Mouse (Mus musculus) thymus, adult 2 months (tissue): ENCODE data around the gene Nfat5. TPM values are rescaled to one million over a fixed set of nuclear protein-coding genes. Genes with fewer than 3 reads are reported as not detected.

ENCODE experiments used
- DNase-seq: peaks from one replicate; pipeline ENCODE4 v3.0.0; 2021
- H3K27ac ChIP-seq: fragments of 200-500 bp; 2 replicates; pipeline ENCODE4 v1.5.1; 2012; ENCODE audit warnings: low read length, control low read depth; ENCODE audit not compliant: control insufficient read depth, insufficient read depth
- H3K27me3 ChIP-seq: fragments of 200-500 bp; 2 replicates; pipeline ENCODE4 v1.6.1; 2012; ENCODE audit warnings: mild to moderate bottlenecking, low read length, moderate library complexity, mixed read lengths; ENCODE audit not compliant: control insufficient read depth, insufficient read depth
- H3K36me3 ChIP-seq: fragments of 200-500 bp; 2 replicates; pipeline ENCODE4 v1.6.1; 2012; ENCODE audit warnings: mild to moderate bottlenecking, low read length, moderate library complexity; ENCODE audit not compliant: control insufficient read depth, insufficient read depth
- H3K4me1 ChIP-seq: fragments of 200-500 bp; replicated peaks from 2 replicates; pipeline ENCODE4 v1.6.1; 2012; ENCODE audit warnings: low read length; ENCODE audit not compliant: control insufficient read depth, insufficient read depth
- H3K4me3 ChIP-seq: fragments of 200-500 bp; 2 replicates; pipeline ENCODE4 v1.5.1; 2012; ENCODE audit warnings: mild to moderate bottlenecking, low read length, control low read depth, moderate library complexity; ENCODE audit not compliant: control insufficient read depth, insufficient read depth
- CTCF ChIP-seq: fragments of 200-500 bp; IDR thresholded peaks from 2 replicates; pipeline ENCODE4 v1.5.1; 2012; ENCODE audit warnings: mild to moderate bottlenecking, control low read depth, low read length, moderate library complexity, borderline replicate concordance; ENCODE audit not compliant: control insufficient read depth, poor library complexity, insufficient read depth; ENCODE audit errors: extremely low read depth
- POLR2A ChIP-seq: fragments of 200-500 bp; IDR thresholded peaks from 2 replicates; pipeline ENCODE4 v1.6.1; 2012; ENCODE audit warnings: mild to moderate bottlenecking, low read length, control low read depth, moderate library complexity; ENCODE audit not compliant: control insufficient read depth, poor library complexity, insufficient read depth; ENCODE audit errors: extremely low read depth
- WGBS: fragments of 180-500 bp; shearing (Covaris S2); methylation state at CpG from one replicate; pipeline ENCODE4 v1.1.7; 2018; 5-methylcytosine and 5-hydroxymethylcytosine counted together
- polyA plus RNA-seq: library from polyadenylated mRNA; depleted of rRNA; stranded (reverse); fragments of >200 nt; gene quantifications from 2 replicates; pipeline ENCODE4 v1.2.3, GENCODE M21; 2012

Gene Nfat5
- polyA plus RNA-seq, 1 experiment: 40.3 TPM

GRCm38 (mm10) chr8:107399495-107399894 lies 106.2 kb downstream of the Nfat5 start:
- TF ChIP-seq POLR2A (no peak), CTCF (no peak)
- Histone ChIP-seq H3K36me3 (no peaks in the 10 kb centered on the region), H3K4me3 (no peak overlapping the region), H3K27ac (no peak overlapping the region), H3K4me1 (peaks cover 11% of the 10 kb centered on the region), H3K27me3 (no peaks in the 10 kb centered on the region)
- no peak for DNase-seq
- WGBS: 83% methylated on average over 9 of the region's 9 CpGs

GRCm38 (mm10) chr8:107401866-107402265 lies 108.6 kb downstream of the Nfat5 start:
- H3K27ac ChIP-seq: no peak overlapping the region
- H3K36me3 ChIP-seq: no peaks in the 10 kb centered on the region
- H3K4me3 ChIP-seq: no peak overlapping the region
- no peak for DNase-seq
- H3K27me3 ChIP-seq: no peaks in the 10 kb centered on the region
- H3K4me1 ChIP-seq: peaks cover 11% of the 10 kb centered on the region
- WGBS: 93% methylated on average over 5 of the region's 5 CpGs
- TF ChIP-seq POLR2A (no peak), CTCF (no peak)

- no peak for TF ChIP-seq POLR2A
- no peak for TF ChIP-seq CTCF
- peak; percentile 53 for DNase-seq
- no peaks in the 10 kb centered on the region for H3K36me3 ChIP-seq
- peaks cover 11% of the 10 kb centered on the region for H3K4me1 ChIP-seq
- 0 out of 2 replicates have a peak within 1 kb of the TSS, but pooled peaks have one; percentile 5 for H3K4me3 ChIP-seq
- H3K27me3 ChIP-seq: no peaks in the 10 kb centered on the region
- H3K27ac ChIP-seq: no peak within 1 kb of the TSS
- 5% methylated on average over 22 of the region's 22 CpGs for WGBS
These were observed 109.9 kb downstream of the Nfat5 start, which contains the start of gene Nqo1 for GRCm38 (mm10) chr8:107403038-107403781. Gene Nqo1 (minus strand): TSS chr8:107403206.

DNA sequence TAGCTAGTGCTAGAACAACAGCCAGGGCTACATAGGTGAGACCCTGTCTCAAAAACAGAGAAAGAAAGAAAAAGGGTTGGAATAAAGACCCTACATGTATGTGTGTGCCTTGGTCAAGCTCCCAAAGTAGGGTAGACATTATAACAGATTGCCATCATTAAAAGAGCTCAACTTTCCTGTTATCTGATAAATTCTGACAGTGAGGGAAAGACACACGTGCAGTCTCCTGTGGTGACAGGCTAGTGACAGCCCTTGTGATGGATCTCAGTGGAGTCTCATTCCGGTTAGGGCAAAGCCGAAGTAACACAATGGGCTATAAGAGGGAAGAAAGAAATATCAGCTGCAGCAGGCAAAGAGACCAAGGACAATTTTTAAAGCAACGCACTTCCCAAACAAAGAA lies 110.8 kb downstream of the Nfat5 start:
- H3K4me1 ChIP-seq: peaks cover 11% of the 10 kb centered on the region
- no peaks in the 10 kb centered on the region for H3K27me3 ChIP-seq
- DNase-seq: no peak
- H3K36me3 ChIP-seq: no peaks in the 10 kb centered on the region
- H3K4me3 ChIP-seq: no peak overlapping the region
- no peak overlapping the region for H3K27ac ChIP-seq
- TF ChIP-seq POLR2A (no peak), CTCF (no peak)
- WGBS: 90% methylated on average over 4 of the region's 4 CpGs

DNA sequence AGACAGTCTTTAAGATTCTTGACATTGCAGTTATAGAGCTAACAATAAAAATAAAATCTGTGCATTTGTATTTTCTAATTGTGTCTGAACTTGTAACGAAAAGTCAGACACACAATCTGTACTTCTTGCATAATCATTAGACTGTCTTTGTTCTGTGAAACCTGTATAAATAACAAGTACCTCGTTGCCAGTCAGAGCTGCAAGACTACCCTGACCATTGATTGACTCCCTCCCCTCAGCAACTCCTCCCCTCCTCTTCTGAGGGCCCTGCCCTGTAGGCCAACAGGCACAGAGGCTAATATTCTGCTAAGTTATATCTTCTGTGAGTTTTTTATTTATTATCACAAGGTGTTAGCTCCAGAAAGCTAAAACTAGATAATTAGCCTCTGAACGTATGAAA lies 112.7 kb downstream of the Nfat5 start:
- 82% methylated on average over 3 of the region's 3 CpGs for WGBS
- TF ChIP-seq CTCF: no peak
- TF ChIP-seq POLR2A: no peak
- Histone ChIP-seq H3K27me3 (no peaks in the 10 kb centered on the region), H3K36me3 (no peaks in the 10 kb centered on the region), H3K27ac (no peak overlapping the region), H3K4me1 (peaks cover 11% of the 10 kb centered on the region), H3K4me3 (no peak overlapping the region)
- no peak for DNase-seq

- Histone ChIP-seq H3K36me3 (peaks cover 37% of the 10 kb centered on the region), H3K27ac (no peak overlapping the region), H3K4me1 (no peaks in the 10 kb centered on the region), H3K27me3 (no peaks in the 10 kb centered on the region), H3K4me3 (no peak overlapping the region)
- TF ChIP-seq POLR2A: no peak
- no peak; the same call in 1 of the 2 replicates for TF ChIP-seq CTCF
- peak; percentile 18 for DNase-seq
- WGBS: 72% methylated on average over 4 of the region's 4 CpGs
These were observed 118.1 kb downstream of the Nfat5 start for GRCm38 (mm10) chr8:107411391-107411790.
